Mouse (Mus musculus) heart, postnatal 0 days (tissue): Measurements from ENCODE around the gene Fam76b.

Source experiments
- CTCF ChIP-seq: IDR thresholded peaks from 2 replicates; pipeline ENCODE4 v1.5.1; 2016; ENCODE audit warnings: antibody characterized with exemption, control low read depth, low read depth
- EP300 ChIP-seq: IDR thresholded peaks from 2 replicates; pipeline ENCODE4 v1.6.1; 2016; ENCODE audit warnings: antibody characterized with exemption, low read depth

DNA sequence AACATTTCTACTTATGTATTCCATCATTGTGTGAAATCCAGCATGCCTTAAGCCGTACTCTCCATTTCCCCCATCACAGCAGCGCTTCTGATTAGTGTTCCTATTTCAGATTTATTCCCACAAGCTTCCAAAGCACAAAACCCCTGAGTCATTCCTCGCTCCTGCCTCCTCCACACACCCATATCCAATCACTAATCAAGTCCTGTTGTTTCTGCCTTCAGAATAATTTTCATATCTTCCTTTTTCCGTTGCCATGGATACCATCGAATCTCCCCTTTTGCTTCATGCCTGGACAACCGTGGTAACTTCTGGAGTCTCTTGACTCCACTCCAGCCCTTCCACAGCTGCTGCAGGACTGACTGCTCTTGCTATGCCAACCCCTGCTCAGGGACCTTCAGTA, 68.5 kb downstream of the Fam76b start:
- no peak for TF ChIP-seq CTCF
- no peak for TF ChIP-seq EP300
